Mouse (Mus musculus) liver, embryonic 14.5 days (tissue): ENCODE measurements around the gene Ccdc169. TPM values are rescaled to one million over a fixed set of nuclear protein-coding genes. Genes with fewer than 3 reads are reported as not detected.

Experiments
- ATAC-seq: fragments of 200-750 bp; cut with Nextera tagmentation; 2 replicates; pipeline ENCODE4 v1.8.0; 2017; ENCODE audit warnings: moderate number of reproducible peaks, mild to moderate bottlenecking, moderate library complexity; ENCODE audit not compliant: insufficient read depth
- DNase-seq, 3 experiments: peaks; one replicate each; pipeline ENCODE4 v3.0.0-alpha.2; 2012 to 2013; ENCODE audit warnings: low read depth in 3 of 3, low spot score in 3 of 3
- H3K27ac ChIP-seq: fragments of 300-500 bp; sonication (generic); 2 replicates; pipeline ENCODE4 v1.5.1; 2014; ENCODE audit warnings: moderate library complexity, mild to moderate bottlenecking, control low read depth, inconsistent platforms
- H3K27me3 ChIP-seq: fragments of 300-500 bp; sonication (generic); 2 replicates; pipeline ENCODE4 v1.6.1; 2014; ENCODE audit warnings: mild to moderate bottlenecking, low read length, moderate library complexity; ENCODE audit not compliant: control insufficient read depth, insufficient read depth
- H3K36me3 ChIP-seq: fragments of 300-500 bp; sonication (generic); replicated peaks from 2 replicates; pipeline ENCODE4 v1.6.1; 2014; ENCODE audit warnings: low read depth; ENCODE audit not compliant: control insufficient read depth, insufficient read depth
- H3K4me1 ChIP-seq, 2 experiments: fragments of 200-500 bp in 1 of 2; fragments of 300-500 bp in 1 of 2; sonication (generic) in 1 of 2; replicated peaks; 2 replicates each; pipeline ENCODE4 v1.6.1; 2012 to 2014; ENCODE audit warnings: antibody characterized with exemption in 1 of 2, inconsistent platforms in 1 of 2, low read length in 1 of 2; ENCODE audit not compliant: control insufficient read depth in 2 of 2, insufficient read depth in 2 of 2
- H3K4me2 ChIP-seq: fragments of 300-500 bp; sonication (generic); 2 replicates; pipeline ENCODE4 v1.6.1; 2014; ENCODE audit warnings: low read depth, mild to moderate bottlenecking, control low read depth, moderate library complexity
- H3K4me3 ChIP-seq, 2 experiments: fragments of 200-500 bp in 1 of 2; fragments of 300-500 bp in 1 of 2; sonication (generic) in 1 of 2; 2 replicates each; pipeline ENCODE4 v1.5.1; 2012 to 2014; ENCODE audit warnings: low read depth in 2 of 2, low read length in 2 of 2, mild to moderate bottlenecking in 2 of 2, control low read depth in 1 of 2, inconsistent platforms in 1 of 2, moderate library complexity in 1 of 2; ENCODE audit not compliant: insufficient read depth in 1 of 2
- H3K9ac ChIP-seq: fragments of 300-500 bp; sonication (generic); replicated peaks from 2 replicates; pipeline ENCODE4 v1.6.1; 2014; ENCODE audit warnings: mild to moderate bottlenecking, control low read depth, moderate library complexity
- H3K9me3 ChIP-seq: fragments of 300-500 bp; sonication (generic); 2 replicates; pipeline ENCODE4 v1.6.1; 2016; ENCODE audit warnings: low read length, mixed read lengths; ENCODE audit not compliant: control insufficient read depth
- CTCF ChIP-seq: IDR thresholded peaks from 2 replicates; pipeline ENCODE4 v1.5.1; 2016; ENCODE audit warnings: antibody characterized with exemption, low read depth, control low read depth
- EP300 ChIP-seq: IDR thresholded peaks from 2 replicates; pipeline ENCODE4 v1.6.1; 2016; ENCODE audit warnings: antibody characterized with exemption, low read depth
- WGBS: fragments of 180-500 bp; shearing (Covaris S2); extraction: QIAGEN DNeasy Blood & Tissue Kit; methylation state at CpG from one replicate; pipeline ENCODE4 v1.1.7; 2014; ENCODE audit not compliant: insufficient replicate concordance; 5-methylcytosine and 5-hydroxymethylcytosine counted together
- polyA plus RNA-seq, 2 experiments: library from polyadenylated mRNA; depleted of rRNA in 1 of 2; stranded (reverse) in 1 of 2; unstranded in 1 of 2; fragments of >200 nt; fragmentation: Nextera tagmentation in 1 of 2; extraction: Ambion mirVana in 1 of 2; gene quantifications; 2 replicates each; pipeline versions ENCODE4 v1.2.1 to v1.2.3; 2012 to 2014

The Ccdc169 gene
- polyA plus RNA-seq, 2 experiments: not detected

DNA sequence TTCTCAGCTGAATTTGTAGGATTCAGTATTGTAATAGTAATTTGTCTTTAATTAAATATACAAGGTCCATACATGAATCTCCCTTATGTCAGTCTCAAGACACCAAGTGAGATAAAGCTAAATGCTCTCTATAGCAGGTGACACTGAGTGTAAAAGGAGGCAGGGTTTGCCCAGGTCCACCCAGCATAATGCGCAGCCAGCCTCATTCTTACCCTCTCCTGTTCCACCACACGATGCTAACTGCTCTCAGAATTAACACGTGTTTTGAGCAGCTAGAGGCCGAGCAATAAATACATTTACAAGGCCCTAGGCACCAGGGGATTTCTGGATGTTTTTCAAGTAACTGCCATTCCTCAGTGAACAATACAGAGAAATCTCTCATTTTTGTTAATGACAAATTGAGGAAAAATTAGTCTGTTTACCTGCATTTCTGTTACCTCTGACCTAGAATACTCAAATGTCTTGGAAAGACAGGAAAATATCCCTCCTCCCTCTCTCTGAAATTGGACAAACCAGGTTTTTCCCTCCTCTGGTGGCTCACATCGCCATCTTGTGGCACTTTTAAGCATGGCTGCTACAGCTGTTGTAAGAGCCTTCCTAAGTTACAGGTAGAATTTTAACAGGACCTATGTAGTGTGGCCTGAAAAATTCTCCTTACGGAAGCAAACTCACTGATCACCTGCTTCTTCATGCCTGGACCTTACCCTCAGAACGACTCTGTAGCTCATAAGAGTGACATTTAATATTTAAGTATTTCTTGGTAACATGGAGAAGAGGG lies 14.7 kb downstream of the Ccdc169 start:
- ATAC-seq: no peak
- H3K4me1 ChIP-seq: no peaks in the 10 kb centered on the region
- TF ChIP-seq CTCF: peak; percentile 50
- TF ChIP-seq EP300: no peak
- H3K36me3 ChIP-seq: no peaks in the 10 kb centered on the region
- no peak for DNase-seq
- WGBS: 37% methylated on average over 7 of the region's 7 CpGs
- H3K4me3 ChIP-seq: no peak overlapping the region
- H3K9me3 ChIP-seq: no peaks in the 10 kb centered on the region
- H3K4me2 ChIP-seq: no peak overlapping the region
- H3K9ac ChIP-seq: no peak overlapping the region
- H3K27ac ChIP-seq: no peak overlapping the region
- H3K27me3 ChIP-seq: no peaks in the 10 kb centered on the region

DNA sequence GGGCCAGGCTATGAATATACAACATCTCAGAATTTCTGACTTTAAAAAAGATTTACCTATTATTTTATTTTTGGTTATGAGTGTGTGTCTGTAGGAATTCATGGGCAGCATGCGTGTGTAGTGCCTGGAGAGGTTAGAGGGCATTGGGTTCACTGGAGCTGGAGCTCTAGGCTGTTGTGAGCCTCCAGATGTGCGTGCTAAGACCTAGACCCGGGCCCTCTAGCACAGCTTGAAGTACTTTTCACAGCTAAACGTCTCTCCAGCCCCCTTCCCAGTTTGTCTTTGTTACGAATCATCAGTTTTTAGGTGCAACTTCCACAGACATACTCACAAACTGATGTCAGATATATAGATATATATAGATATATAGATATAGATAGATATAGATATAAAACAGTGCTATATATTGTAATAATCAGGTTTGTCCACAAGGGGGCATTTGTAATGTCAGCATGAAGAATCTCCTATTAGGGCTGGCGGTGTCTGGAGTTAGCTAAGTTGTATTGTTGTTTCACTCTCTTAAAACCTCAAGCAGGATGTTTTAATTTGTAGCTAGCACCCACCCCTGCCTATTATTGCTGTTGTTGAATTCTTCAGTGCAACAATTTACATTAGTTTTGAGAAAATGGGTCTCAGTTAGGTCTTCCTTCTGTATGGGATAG lies 15.7 kb downstream of the Ccdc169 start:
- WGBS: 42% methylated on average over 6 of the region's 6 CpGs
- Histone ChIP-seq H3K4me1 (no peaks in the 10 kb centered on the region), H3K36me3 (no peaks in the 10 kb centered on the region), H3K27ac (no peak overlapping the region), H3K9me3 (no peaks in the 10 kb centered on the region), H3K27me3 (no peaks in the 10 kb centered on the region), H3K9ac (no peak overlapping the region), H3K4me3 (no peak overlapping the region), H3K4me2 (no peak overlapping the region)
- DNase-seq (peak in 2 of 3 experiments; percentile 3 to 4), ATAC-seq (no peak)
- TF ChIP-seq CTCF (peak; percentile 39; the same call in 1 of the 2 replicates), EP300 (no peak)

DNA sequence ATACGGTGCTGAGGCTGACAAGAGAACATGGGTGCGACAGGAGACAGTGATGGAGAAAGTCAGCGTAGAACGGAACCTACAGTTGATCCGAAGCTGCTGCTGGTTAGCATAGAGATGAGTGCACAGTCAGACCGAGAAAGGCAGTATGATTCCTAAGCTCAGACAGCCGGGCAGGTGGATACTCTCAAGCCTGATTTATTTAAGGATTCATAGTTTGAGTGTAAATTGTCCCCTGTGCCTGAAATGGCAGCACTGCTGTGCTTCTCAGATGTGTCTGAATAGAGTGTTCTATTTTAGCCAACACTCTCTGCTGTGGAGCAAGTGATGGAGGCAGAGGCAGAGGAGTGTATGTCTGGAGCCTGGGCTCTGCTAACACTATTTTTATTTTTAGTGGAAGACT lies 17.0 kb downstream of the Ccdc169 start:
- WGBS: 69% methylated on average over 7 of the region's 7 CpGs
- Histone ChIP-seq H3K9ac (no peak overlapping the region), H3K27ac (no peak overlapping the region), H3K4me1 (no peaks in the 10 kb centered on the region), H3K36me3 (no peaks in the 10 kb centered on the region), H3K4me2 (no peak overlapping the region), H3K9me3 (no peaks in the 10 kb centered on the region), H3K27me3 (no peaks in the 10 kb centered on the region), H3K4me3 (no peak overlapping the region)
- DNase-seq (no peak), ATAC-seq (no peak)
- TF ChIP-seq CTCF (no peak), EP300 (no peak)

DNA sequence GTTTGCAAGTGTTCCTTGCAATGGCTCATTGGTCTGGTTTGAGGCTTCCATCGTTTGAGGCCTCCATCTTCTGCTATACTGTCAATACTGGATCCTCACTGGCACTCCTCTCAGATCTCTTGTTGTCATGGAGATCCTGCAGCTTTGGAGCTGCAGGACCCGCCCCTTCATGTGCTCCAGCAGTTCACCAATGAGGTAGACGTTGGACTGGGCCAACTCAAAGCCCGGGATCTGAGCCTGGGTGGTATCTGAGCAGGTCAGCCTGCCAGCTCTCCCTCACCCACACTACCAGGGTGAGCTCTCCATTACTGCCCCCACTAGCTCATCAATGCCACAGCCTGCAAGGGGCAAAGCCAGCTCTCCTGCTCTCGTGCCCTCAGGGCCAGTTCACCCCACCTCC lies 20.3 kb downstream of the Ccdc169 start:
- WGBS: 40% methylated on average over 5 of the region's 5 CpGs
- Histone ChIP-seq H3K27me3 (no peaks in the 10 kb centered on the region), H3K9ac (no peak overlapping the region), H3K4me1 (no peaks in the 10 kb centered on the region), H3K36me3 (no peaks in the 10 kb centered on the region), H3K4me2 (no peak overlapping the region), H3K4me3 (no peak overlapping the region), H3K27ac (no peak overlapping the region), H3K9me3 (no peaks in the 10 kb centered on the region)
- ATAC-seq (no peak), DNase-seq (no peak)
- TF ChIP-seq EP300: no peak
- no peak for TF ChIP-seq CTCF

DNA sequence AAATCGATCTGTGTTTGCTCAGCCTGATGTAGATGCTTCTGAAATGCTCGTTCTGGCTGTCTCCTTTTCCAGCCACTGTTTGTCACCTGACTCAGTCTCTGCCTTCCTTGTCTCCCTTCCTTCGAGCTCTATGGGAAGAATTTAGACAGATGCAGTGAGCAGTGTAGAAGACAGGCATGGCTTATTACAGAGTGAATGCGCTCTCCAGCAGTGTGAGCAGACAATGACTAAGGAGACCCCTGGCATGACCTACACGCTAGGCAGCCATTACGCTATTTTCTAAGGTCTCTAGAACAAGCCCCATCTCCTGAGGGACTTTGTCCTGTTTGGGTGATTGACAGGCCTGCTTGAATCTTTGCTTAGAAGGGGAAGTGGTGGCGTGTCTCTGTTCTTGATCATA lies 24.0 kb downstream of the Ccdc169 start:
- ATAC-seq (no peak), DNase-seq (no peak)
- H3K4me3 ChIP-seq: no peak overlapping the region
- WGBS: 56% methylated on average over 7 of the region's 7 CpGs
- H3K9ac ChIP-seq: no peak overlapping the region
- H3K4me1 ChIP-seq: no peaks in the 10 kb centered on the region
- no peaks in the 10 kb centered on the region for H3K36me3 ChIP-seq
- H3K27ac ChIP-seq: no peak overlapping the region
- H3K9me3 ChIP-seq: no peaks in the 10 kb centered on the region
- H3K27me3 ChIP-seq: no peaks in the 10 kb centered on the region
- TF ChIP-seq CTCF (no peak), EP300 (no peak)
- no peak overlapping the region for H3K4me2 ChIP-seq
